Mouse (Mus musculus): Measurements from ENCODE around the gene Nfkb2. TPM values are rescaled to one million over a fixed set of nuclear protein-coding genes. Genes with fewer than 3 reads are reported as not detected.

Nfkb2 gene
- polyA plus RNA-seq, 1 experiment from 2014 or later = 10.7 TPM

GRCm38 (mm10) chr19:46323716-46324115 is 19.6 kb downstream of the Nfkb2 start:
- DNase-seq (ENCODE audit: low spot score) (no peak), ATAC-seq (ENCODE audit: low read depth) (no peak)
- H3K4me2 ChIP-seq (ENCODE audit: low read depth, low read length) = no peak overlapping the region
- WGBS = 65% methylated on average over 5 of the region's 5 CpGs
- no peak overlapping the region for H3K9ac ChIP-seq (ENCODE audit: low read depth, low read length)
- no peaks in the 10 kb centered on the region for H3K36me3 ChIP-seq (ENCODE audit: control insufficient read depth, insufficient read depth, low read length)
- no peaks in the 10 kb centered on the region for H3K9me3 ChIP-seq (ENCODE audit: control insufficient read depth, low read length)
- no peak overlapping the region for H3K4me3 ChIP-seq (ENCODE audit: low read depth, low read length)
- peaks cover 12% of the 10 kb centered on the region; the same call in 1 of the 2 replicates for H3K4me1 ChIP-seq (ENCODE audit: control insufficient read depth, insufficient read depth, low read length)
- H3K27me3 ChIP-seq (replicated peaks; ENCODE audit: control insufficient read depth, insufficient read depth, low read length) = peaks cover 85% of the 10 kb centered on the region
- H3K27ac ChIP-seq (replicated peaks; ENCODE audit: low read depth, low read length) = no peak overlapping the region

- Histone ChIP-seq H3K4me2 (ENCODE audit: low read depth, low read length) (no peak overlapping the region), H3K36me3 (ENCODE audit: control insufficient read depth, insufficient read depth, low read length) (no peaks in the 10 kb centered on the region), H3K9me3 (ENCODE audit: control insufficient read depth, low read length) (no peaks in the 10 kb centered on the region), H3K27me3 (replicated peaks; ENCODE audit: control insufficient read depth, insufficient read depth, low read length) (peaks cover 79% of the 10 kb centered on the region), H3K4me1 (ENCODE audit: control insufficient read depth, insufficient read depth, low read length) (peaks cover 13% of the 10 kb centered on the region), H3K4me3 (ENCODE audit: low read depth, low read length) (no peak overlapping the region), H3K27ac (replicated peaks; ENCODE audit: low read depth, low read length) (no peak overlapping the region), H3K9ac (ENCODE audit: low read depth, low read length) (no peak overlapping the region)
- ATAC-seq (ENCODE audit: low read depth) = no peak
- no peak for DNase-seq (ENCODE audit: low spot score)
- 53% methylated on average over 11 of the region's 11 CpGs for WGBS
Observed at GRCm38 (mm10) chr19:46324366-46324765, 20.2 kb downstream of the Nfkb2 start.

GRCm38 (mm10) chr19:46324918-46325317 is 20.8 kb downstream of the Nfkb2 start:
- no peak for DNase-seq (ENCODE audit: low spot score)

GRCm38 (mm10) chr19:46326019-46326755 is 22.1 kb downstream of the Nfkb2 start:
- ATAC-seq (ENCODE audit: low read depth) (no peak), DNase-seq (ENCODE audit: low spot score) (no peak)
- H3K4me2 ChIP-seq (ENCODE audit: low read depth, low read length) = peak overlapping the region; percentile 99
- peaks cover 14% of the 10 kb centered on the region for H3K4me1 ChIP-seq (ENCODE audit: control insufficient read depth, insufficient read depth, low read length)
- 0 out of 2 replicates have a peak overlapping the region, but pooled peaks have one; percentile 14 for H3K9ac ChIP-seq (ENCODE audit: low read depth, low read length)
- WGBS = 6% methylated on average over 25 of the region's 29 CpGs
- H3K27ac ChIP-seq (replicated peaks; ENCODE audit: low read depth, low read length) = no peak overlapping the region
- peak overlapping the region; percentile 70 for H3K4me3 ChIP-seq (ENCODE audit: low read depth, low read length)
- no peaks in the 10 kb centered on the region for H3K9me3 ChIP-seq (ENCODE audit: control insufficient read depth, low read length)
- peaks cover 10% of the 10 kb centered on the region; the same call in 1 of the 2 replicates for H3K36me3 ChIP-seq (ENCODE audit: control insufficient read depth, insufficient read depth, low read length)
- peaks cover 61% of the 10 kb centered on the region for H3K27me3 ChIP-seq (replicated peaks; ENCODE audit: control insufficient read depth, insufficient read depth, low read length)

More at GRCm38 (mm10) chr19:46324918-46325317, 20.8 kb downstream of the Nfkb2 start:
- peaks cover 14% of the 10 kb centered on the region for H3K4me1 ChIP-seq (ENCODE audit: control insufficient read depth, insufficient read depth, low read length)
- H3K27ac ChIP-seq (replicated peaks; ENCODE audit: low read depth, low read length) = no peak overlapping the region
- peaks cover 74% of the 10 kb centered on the region for H3K27me3 ChIP-seq (replicated peaks; ENCODE audit: control insufficient read depth, insufficient read depth, low read length)
- H3K9me3 ChIP-seq (ENCODE audit: control insufficient read depth, low read length) = no peaks in the 10 kb centered on the region
- no peak overlapping the region for H3K9ac ChIP-seq (ENCODE audit: low read depth, low read length)
- H3K36me3 ChIP-seq (ENCODE audit: control insufficient read depth, insufficient read depth, low read length) = no peaks in the 10 kb centered on the region
- H3K4me2 ChIP-seq (ENCODE audit: low read depth, low read length) = no peak overlapping the region
- 65% methylated on average over 5 of the region's 5 CpGs for WGBS
- H3K4me3 ChIP-seq (ENCODE audit: low read depth, low read length) = no peak overlapping the region
- no peak for ATAC-seq (ENCODE audit: low read depth)

GRCm38 (mm10) chr19:46326756-46327305 is 22.7 kb downstream of the Nfkb2 start, which contains the start of gene Psd:
TSS of gene Psd (minus strand) at chr19:46327156.
- peaks cover 16% of the 10 kb centered on the region; the same call in 1 of the 2 replicates for H3K36me3 ChIP-seq (ENCODE audit: control insufficient read depth, insufficient read depth, low read length)
- peak within 1 kb of the TSS; percentile 67 for H3K9ac ChIP-seq (ENCODE audit: low read depth, low read length)
- under 1% methylated on average over 34 of the region's 35 CpGs for WGBS
- H3K27me3 ChIP-seq (replicated peaks; ENCODE audit: control insufficient read depth, insufficient read depth, low read length) = peaks cover 54% of the 10 kb centered on the region
- peak within 1 kb of the TSS; percentile 70 for H3K4me3 ChIP-seq (ENCODE audit: low read depth, low read length)
- peaks cover 14% of the 10 kb centered on the region for H3K4me1 ChIP-seq (ENCODE audit: control insufficient read depth, insufficient read depth, low read length)
- ATAC-seq (ENCODE audit: low read depth) (no peak), DNase-seq (ENCODE audit: low spot score) (no peak)
- H3K4me2 ChIP-seq (ENCODE audit: low read depth, low read length) = peak within 1 kb of the TSS; percentile 99
- H3K27ac ChIP-seq (replicated peaks; ENCODE audit: low read depth, low read length) = peak within 1 kb of the TSS; percentile 83
- no peaks in the 10 kb centered on the region for H3K9me3 ChIP-seq (ENCODE audit: control insufficient read depth, low read length)

- Histone ChIP-seq H3K4me3 (ENCODE audit: low read depth, low read length) (peak overlapping the region; percentile 70), H3K27ac (replicated peaks; ENCODE audit: low read depth, low read length) (peak overlapping the region; percentile 83; the same call in 1 of the 2 replicates), H3K36me3 (ENCODE audit: control insufficient read depth, insufficient read depth, low read length) (peaks cover 24% of the 10 kb centered on the region), H3K27me3 (replicated peaks; ENCODE audit: control insufficient read depth, insufficient read depth, low read length) (peaks cover 47% of the 10 kb centered on the region), H3K9me3 (ENCODE audit: control insufficient read depth, low read length) (no peaks in the 10 kb centered on the region), H3K4me1 (ENCODE audit: control insufficient read depth, insufficient read depth, low read length) (peaks cover 14% of the 10 kb centered on the region), H3K4me2 (ENCODE audit: low read depth, low read length) (peak overlapping the region; percentile 99), H3K9ac (ENCODE audit: low read depth, low read length) (peak overlapping the region; percentile 67)
- ATAC-seq (ENCODE audit: low read depth) = no peak
- 35% methylated on average over 14 of the region's 14 CpGs for whole genome bisulfite sequencing
- no peak for DNase-seq (ENCODE audit: low spot score)
Observed at GRCm38 (mm10) chr19:46327531-46328064, 23.5 kb downstream of the Nfkb2 start.

GRCm38 (mm10) chr19:46328081-46329030 is 24.2 kb downstream of the Nfkb2 start, which contains the start of gene Fbxl15:
TSS of gene Fbxl15 (plus strand) at chr19:46328184.
- Histone ChIP-seq H3K4me2 (ENCODE audit: low read depth, low read length) (peak within 1 kb of the TSS; percentile 99), H3K27ac (replicated peaks; ENCODE audit: low read depth, low read length) (peak within 1 kb of the TSS; percentile 83), H3K36me3 (ENCODE audit: control insufficient read depth, insufficient read depth, low read length) (peaks cover 25% of the 10 kb centered on the region), H3K4me1 (ENCODE audit: control insufficient read depth, insufficient read depth, low read length) (peaks cover 14% of the 10 kb centered on the region), H3K9me3 (ENCODE audit: control insufficient read depth, low read length) (no peaks in the 10 kb centered on the region), H3K9ac (ENCODE audit: low read depth, low read length) (peak within 1 kb of the TSS; percentile 67), H3K4me3 (ENCODE audit: low read depth, low read length) (peak within 1 kb of the TSS; percentile 70), H3K27me3 (replicated peaks; ENCODE audit: control insufficient read depth, insufficient read depth, low read length) (peaks cover 40% of the 10 kb centered on the region)
- ATAC-seq (ENCODE audit: low read depth) = peak; percentile 92
- WGBS = under 1% methylated on average over 71 of the region's 81 CpGs
- DNase-seq (ENCODE audit: low spot score) = peak; percentile 97

All from embryonic facial prominence, embryonic 14.5 days (tissue).